Mouse (Mus musculus) c-Kit-positive CD71-positive TER-119-negative erythroid progenitor cells, embryonic 14.5 days (primary cell): ENCODE results near the gene Cep128.

Experiments
- DNase-seq: peaks from one replicate; pipeline ENCODE4 v3.0.0-alpha.2; 2013; ENCODE audit warnings: low read depth

Cep128 gene

GRCm38 (mm10) chr12:91307733-91308132, 76.5 kb downstream of the Cep128 start:
- DNase-seq: no peak

GRCm38 (mm10) chr12:91305769-91306168, 78.4 kb downstream of the Cep128 start:
- no peak for DNase-seq

GRCm38 (mm10) chr12:91305038-91305437, 79.2 kb downstream of the Cep128 start:
- no peak for DNase-seq

- DNase-seq: no peak
These were observed 85.5 kb downstream of the Cep128 start for GRCm38 (mm10) chr12:91298700-91299099.

GRCm38 (mm10) chr12:91295870-91296269, 88.3 kb downstream of the Cep128 start:
- DNase-seq: peak; percentile 68

- peak; percentile 14 for DNase-seq
These were observed 88.8 kb downstream of the Cep128 start for GRCm38 (mm10) chr12:91295436-91295835.

- no peak for DNase-seq
These were observed 110.3 kb downstream of the Cep128 start for GRCm38 (mm10) chr12:91273936-91274335.

GRCm38 (mm10) chr12:91269634-91270033, 114.6 kb downstream of the Cep128 start:
- DNase-seq: no peak

- no peak for DNase-seq
These were observed 115.2 kb downstream of the Cep128 start for GRCm38 (mm10) chr12:91268974-91269373.

- no peak for DNase-seq
These were observed 118.2 kb downstream of the Cep128 start for GRCm38 (mm10) chr12:91266014-91266413.

GRCm38 (mm10) chr12:91265462-91265861, 118.7 kb downstream of the Cep128 start:
- DNase-seq: no peak

GRCm38 (mm10) chr12:91264828-91265355, 119.3 kb downstream of the Cep128 start:
- DNase-seq: no peak

GRCm38 (mm10) chr12:91263705-91264104, 120.5 kb downstream of the Cep128 start:
- no peak for DNase-seq

- no peak for DNase-seq
These were observed 121.4 kb downstream of the Cep128 start for GRCm38 (mm10) chr12:91262801-91263200.

GRCm38 (mm10) chr12:91256334-91256733, 127.9 kb downstream of the Cep128 start:
- peak; percentile 5 for DNase-seq

- no peak for DNase-seq
These were observed 129.4 kb downstream of the Cep128 start for GRCm38 (mm10) chr12:91254831-91255230.

- no peak for DNase-seq
These were observed 163.6 kb downstream of the Cep128 start for GRCm38 (mm10) chr12:91220609-91221008.

GRCm38 (mm10) chr12:91205550-91205949, 178.7 kb downstream of the Cep128 start:
- peak; percentile 24 for DNase-seq

- no peak for DNase-seq
These were observed 179.9 kb downstream of the Cep128 start for GRCm38 (mm10) chr12:91204330-91204729.

- DNase-seq: no peak
These were observed 181.7 kb downstream of the Cep128 start for GRCm38 (mm10) chr12:91202496-91202895.

- DNase-seq: no peak
These were observed 195.1 kb downstream of the Cep128 start for GRCm38 (mm10) chr12:91189111-91189510.

- DNase-seq: no peak
These were observed 198.6 kb downstream of the Cep128 start for GRCm38 (mm10) chr12:91185564-91185963.

- no peak for DNase-seq
These were observed 199.6 kb downstream of the Cep128 start for GRCm38 (mm10) chr12:91184616-91185015.

GRCm38 (mm10) chr12:91183928-91184327, 200.3 kb downstream of the Cep128 start:
- DNase-seq: no peak
